Mouse (Mus musculus): ENCODE data around the gene Phospho2.
A peak's percentile ranks its signal among the peaks of the same experiment; 100 is the strongest.

Gene Phospho2

DNA sequence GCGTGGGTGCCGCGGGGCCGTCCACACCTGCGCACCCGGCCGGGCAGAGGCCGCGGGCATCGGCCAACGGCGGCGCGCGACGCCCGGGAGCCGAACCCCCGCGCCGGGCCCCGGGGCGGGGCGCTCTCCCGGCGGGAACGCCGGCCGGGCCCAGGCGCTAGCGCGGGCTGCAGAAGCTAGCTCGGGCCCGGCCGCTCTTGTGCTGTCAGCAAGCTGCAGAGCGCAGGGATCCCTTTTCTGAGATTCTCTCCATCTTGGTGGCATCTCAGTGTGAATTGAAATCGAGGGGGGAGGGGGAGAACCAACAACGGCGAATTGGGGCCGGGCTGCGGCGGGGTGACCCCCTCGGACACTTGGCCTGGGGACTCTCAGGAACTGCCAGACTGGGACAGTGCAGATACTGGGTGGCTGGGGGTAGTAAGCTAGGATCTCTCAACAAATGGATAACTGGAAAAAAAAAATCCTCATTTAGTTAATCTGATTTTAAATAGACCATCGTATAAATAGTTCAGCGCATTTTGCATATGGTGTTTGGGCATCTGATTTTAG, 33.8 kb downstream of the Phospho2 start:
- peak; percentile 61 for DNase-seq (ENCODE audit: low read depth, low spot score)

DNA sequence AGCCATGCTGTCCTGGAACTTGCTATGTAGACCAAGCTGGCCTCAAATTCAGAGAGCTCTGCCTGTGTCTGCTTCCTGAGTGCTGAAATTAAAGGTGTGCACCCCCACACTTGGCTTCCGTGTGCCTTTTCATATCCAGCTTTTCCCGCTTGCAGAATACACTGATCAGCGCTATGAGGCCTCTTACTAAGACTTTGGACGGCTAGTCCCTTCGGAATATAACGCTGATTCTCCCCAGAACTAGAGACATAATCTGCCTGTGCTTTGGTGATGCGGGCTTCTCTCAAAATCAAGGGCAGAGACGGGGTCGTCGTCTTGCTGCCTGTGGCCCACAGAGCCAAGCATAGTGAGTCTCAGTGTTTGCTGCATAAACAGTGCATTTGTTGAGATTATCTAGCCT, 36.5 kb downstream of the Phospho2 start:
- no peak for DNase-seq (ENCODE audit: low read depth, low spot score)

DNA sequence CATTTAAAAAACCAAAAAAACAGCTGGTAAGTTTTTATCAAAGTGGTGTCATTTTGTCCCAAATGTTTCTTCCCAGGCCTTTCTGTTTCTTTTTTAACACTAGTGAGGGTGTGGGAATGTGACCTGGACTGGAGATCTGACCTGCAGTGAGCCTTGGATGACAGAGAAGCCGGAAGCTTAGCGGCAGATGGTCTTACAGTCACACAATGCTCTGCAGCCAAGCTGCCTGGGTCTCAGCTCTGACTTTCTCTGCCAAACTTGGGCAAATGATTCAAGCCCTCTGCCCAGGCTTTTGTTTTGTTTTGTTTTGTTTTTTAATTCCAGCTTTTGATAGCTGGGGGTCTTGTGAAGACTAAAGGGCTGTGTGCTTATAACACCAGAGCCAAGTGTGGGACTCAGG, 37.0 kb downstream of the Phospho2 start:
- DNase-seq (ENCODE audit: low read depth, low spot score): no peak

DNA sequence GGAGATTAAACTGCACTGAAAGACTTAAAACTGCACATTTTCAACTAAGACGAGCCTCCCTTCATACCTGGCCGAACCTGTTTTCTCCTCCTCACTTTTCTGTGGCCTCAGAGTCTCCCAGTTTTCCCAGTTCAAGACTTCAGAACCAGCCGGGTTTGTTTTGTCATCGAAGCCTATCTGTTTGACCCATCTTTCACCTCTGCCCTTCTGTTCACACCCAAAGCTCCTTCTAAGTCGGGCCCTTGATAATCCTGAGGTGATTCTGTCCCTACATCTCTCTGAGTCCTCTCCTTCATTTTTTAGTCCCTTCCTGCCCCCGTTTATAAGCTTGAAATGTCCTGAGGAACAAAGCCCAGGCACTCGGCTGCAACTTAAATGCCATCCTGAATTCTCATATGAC, 38.6 kb downstream of the Phospho2 start:
- DNase-seq (ENCODE audit: low read depth, low spot score): no peak

DNA sequence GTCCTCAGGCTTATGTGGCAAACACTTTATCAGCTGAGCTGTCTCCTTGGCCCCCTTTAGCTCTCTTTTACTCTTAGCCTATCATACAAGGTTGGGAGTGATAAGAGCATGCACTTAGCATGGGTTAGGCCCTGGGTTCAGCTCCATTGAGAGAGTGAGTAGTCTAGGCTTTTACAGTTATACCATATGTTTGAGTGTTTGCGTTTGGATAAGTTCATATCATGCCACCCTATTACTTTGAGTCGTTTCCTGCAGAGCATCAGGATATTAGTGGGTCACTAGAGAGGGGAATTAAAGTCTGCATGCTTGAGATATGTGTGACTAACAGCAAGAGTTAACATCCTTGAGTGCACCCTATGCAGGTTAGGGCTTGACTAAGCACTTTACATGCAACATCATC, 40.3 kb downstream of the Phospho2 start:
- no peak for DNase-seq (ENCODE audit: low read depth, low spot score)

DNA sequence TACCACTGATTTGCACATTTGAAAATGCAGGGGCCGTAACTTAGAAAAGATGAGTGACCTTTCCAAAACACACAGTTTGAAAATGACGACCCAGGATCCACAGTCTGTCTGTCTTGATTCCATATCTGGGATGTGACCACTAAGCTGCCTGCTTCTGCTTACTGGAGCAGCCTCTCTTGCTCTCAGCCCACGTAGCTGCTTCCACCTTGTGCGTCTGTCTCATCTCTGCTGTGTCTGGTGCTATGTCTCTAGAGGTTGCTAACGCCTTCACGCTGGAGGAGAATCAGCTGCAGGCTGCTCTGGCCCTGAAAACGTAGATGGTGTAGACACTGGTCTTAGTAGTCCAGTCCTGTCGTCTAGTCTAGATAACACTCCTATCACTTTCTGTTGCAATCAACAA, 40.7 kb downstream of the Phospho2 start:
- DNase-seq (ENCODE audit: low read depth, low spot score): no peak

DNA sequence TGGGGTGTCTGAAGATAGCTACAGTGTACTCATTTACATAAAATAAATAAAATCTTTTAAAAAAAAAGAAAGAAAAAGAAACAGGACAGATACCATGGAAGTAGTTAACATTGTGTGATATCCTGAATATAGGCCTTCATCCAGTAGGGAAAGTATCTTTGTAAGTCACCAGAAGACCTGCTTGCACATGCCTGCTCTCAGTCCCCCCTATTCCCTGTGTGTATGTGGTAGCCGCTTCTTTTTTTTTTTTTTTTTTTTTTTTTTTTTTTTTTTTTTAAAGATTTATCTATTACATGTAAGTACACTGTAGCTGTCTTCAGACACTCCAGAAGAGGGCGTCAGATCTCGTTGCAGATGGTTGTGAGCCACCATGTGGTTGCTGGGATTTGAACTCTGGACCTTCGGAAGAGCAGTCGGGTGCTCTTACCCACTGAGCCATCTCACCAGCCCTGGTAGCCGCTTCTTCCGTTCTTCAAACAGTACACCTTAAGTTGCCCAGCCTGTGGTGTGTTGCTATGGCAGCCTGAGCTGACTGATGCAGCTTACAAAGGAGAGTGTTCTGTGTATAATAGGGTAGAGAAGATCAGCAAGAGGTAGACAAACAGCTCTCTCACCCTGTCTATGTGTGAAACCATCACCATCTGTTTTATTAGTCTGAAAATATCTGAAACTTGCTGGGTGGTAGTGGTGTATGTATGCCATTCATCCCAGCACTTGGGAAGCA, 48.0 kb downstream of the Phospho2 start:
- DNase-seq (ENCODE audit: low read depth, low spot score): no peak

DNA sequence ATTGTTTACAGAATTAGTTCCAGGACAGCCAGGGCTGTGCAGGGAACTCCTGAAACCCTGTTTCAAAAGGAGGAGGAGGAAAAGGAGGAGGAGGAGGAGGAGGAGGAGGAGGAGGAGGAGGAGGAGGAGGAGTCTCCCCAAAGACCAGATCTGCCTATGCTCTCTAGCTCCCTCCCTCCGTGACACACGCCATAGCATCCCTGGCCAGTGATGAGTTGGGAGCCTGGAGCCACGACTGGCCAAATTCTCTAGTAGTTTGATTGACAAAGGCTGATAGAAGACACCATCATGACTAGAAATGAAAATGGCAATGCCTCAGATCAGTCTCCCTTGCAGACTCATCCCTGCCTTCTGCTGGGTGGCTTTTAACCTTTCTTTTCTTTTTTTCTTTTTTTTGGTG, 48.6 kb downstream of the Phospho2 start:
- no peak for DNase-seq (ENCODE audit: low read depth, low spot score)

DNA sequence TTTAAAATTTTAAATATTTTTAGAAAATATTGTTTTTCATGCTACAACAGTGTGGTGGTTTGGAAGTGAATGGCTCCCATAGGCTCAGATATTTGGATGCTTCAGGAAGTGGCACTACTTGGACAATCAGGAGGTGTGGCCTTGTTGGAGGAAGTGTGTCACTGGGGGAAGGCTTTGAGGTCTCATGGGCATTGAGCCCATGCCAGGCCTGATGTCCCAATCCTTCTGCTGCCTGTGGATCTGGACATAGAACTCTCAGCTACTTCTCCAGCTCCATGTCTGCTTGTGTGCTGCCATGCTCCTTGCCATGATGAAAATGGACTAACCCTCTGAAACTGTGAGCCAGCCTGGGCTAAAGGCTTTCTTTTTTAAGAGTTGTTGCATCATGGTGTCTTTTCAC, 49.3 kb downstream of the Phospho2 start:
- DNase-seq (ENCODE audit: low read depth, low spot score): no peak

DNA sequence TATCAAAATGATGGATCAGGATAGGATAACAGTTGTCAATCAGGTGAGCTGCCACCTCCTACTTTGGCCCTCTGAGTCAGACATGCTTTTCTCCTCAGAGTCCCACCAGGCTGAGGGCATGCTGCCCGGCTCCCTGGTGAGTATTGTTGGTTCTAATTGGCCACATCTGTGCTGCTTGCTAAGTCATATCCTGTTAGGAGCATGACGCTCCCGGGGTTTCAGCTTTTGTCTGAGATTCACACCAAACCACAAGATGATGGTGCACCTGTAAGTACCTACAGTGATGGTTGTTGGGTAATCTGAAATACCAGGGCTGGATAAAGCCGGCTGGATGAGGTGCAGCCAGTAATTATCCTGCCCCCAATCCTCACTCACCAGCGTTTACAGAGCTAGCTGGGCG, 50.8 kb downstream of the Phospho2 start:
- DNase-seq (ENCODE audit: low read depth, low spot score): no peak

DNA sequence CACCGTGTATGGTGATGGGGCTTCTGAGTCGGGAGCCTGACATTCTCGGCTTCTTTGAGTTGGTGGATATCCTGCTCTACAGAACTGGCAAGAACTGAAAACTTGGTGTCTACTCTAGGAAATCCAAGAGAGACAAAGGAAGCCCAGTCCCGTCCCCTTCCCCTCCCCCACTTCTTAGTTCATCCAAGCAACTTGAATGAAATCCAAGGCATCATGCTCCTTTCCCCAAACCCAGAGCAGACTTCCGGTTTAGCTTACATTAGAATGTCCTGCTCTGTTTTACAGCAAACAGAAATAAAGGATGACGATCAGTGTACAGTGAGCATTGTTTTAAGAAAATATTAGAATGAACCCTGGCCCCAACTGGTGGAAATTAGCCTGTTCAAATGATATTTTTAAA, 59.8 kb downstream of the Phospho2 start:
- no peak for DNase-seq (ENCODE audit: low read depth, low spot score)

Data from mesoderm, embryonic 11.5 days (tissue).